Mouse (Mus musculus): ENCODE measurements around the gene Plaa. TPM values are rescaled to one million over a fixed set of nuclear protein-coding genes. Genes with fewer than 3 reads are reported as not detected.
A peak's percentile ranks its signal among the peaks of the same experiment; 100 is the strongest.

Gene Plaa
- total RNA-seq, 2 experiments from 2014 or later = 13.2 to 14.3 TPM

DNA sequence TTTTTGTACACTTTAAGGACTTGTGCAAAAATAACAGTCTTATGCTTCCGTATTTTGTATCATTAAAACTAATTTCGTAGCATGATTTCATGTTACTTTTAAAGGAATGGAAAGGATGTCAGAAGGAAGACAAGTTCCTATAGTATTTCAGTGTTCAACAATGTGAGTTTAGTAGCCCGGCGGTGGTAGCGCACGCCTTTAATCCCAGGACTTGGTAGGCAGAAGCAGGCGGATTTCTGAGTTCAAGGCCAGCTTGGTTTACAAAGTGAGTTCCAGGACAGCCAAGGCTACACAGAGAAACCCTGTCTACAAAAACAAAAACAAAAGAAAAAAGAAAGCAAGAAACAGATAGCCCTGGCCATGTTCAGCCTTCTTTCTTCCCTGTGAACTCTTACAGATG is 45.9 kb downstream of the Plaa start:
- ATAC-seq (replicated peaks; ENCODE audit: low FRiP score, poor library complexity, severe bottlenecking) = no peak

DNA sequence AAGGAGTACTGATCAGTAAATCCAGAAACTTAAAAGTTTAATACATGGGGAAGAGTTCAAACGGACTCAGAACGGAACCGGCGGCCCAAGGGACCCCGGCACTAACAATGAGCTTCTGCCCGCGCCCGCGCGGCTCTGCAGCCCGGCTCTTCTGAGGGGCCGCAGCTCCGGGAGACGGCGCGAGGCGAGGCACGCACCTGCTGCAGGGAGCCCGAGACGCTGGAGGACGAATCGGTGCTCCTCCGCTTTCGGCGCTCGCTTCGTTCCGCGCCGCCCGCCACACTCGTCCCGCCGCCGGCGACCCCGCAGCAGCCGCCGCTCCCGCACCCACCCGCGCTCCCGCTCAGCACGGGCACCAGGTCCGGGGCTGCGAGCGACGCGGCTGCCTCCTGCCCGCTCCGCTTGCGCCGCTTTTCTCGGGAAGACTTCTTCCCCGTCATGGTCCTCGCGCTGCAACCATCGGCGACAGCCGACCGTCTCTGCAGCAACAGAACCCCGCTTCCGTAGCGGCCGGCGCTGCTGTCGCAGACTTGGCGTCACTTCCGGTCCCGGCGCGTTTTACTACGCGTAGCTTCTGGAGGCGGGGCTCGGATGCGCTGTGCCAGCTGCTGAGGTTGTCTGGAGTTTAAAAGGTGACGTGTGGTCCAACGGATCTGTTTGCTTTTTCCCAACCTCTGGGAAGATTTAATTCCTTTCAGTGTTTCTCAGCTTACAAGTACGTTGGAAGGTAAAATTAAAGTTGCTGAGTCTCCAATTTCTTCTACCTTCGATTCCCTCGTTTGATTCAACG is 46.6 kb downstream of the Plaa start, which contains the start of the genes Gm10306 and Caap1:
Gm10306 (plus strand) TSS at position 282 of the 790 bp plus-strand sequence.
Caap1 (minus strand) TSS at position 532 of the 790 bp plus-strand sequence.
- peak; percentile 99 for ATAC-seq (replicated peaks; ENCODE audit: low FRiP score, poor library complexity, severe bottlenecking)

DNA sequence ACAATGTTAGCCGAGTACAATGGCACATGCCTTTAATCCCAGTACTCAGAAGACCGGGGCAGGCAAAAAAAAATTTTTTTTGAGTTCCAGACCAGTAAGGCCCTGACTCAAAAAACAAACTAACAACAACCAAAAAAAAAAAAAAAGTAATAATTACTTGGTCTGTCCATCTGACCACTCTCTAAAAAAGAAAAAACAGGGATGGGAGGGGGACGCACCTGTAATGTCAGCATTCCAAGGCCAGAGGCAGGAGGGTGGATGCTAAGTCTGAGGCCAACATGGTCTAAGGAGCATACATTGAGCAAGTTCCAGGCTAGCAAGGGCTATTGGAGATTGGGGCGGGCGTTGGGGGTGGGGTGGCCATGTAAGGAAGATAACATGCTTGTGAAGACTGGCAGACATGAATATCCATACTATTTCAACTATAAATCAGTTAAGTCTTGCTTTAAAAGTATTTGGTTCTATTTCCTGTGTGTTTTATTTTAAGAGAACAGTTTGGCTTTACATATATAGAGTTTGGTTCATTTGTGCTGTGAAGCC is 48.0 kb downstream of the Plaa start:
- no peak for ATAC-seq (replicated peaks; ENCODE audit: low FRiP score, poor library complexity, severe bottlenecking)

DNA sequence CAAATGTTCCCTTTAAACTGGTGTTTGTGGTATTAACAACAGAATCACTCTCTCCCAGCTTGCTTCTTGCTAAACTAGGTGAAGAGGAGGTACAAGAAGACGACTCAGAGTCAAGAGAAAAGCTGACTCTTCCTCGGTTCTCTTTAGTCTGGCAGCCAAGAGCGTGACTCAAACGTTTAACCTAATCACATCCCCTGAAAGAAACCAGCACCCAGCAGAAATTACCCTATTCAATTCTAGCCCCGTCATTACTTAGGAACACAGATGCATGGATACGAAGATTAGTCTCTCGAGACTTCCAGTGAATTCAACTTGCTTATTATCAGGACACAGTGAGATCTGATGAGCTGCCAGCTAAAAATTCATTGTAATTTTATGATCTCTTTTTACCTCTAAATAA is 58.7 kb downstream of the Plaa start:
- ATAC-seq (replicated peaks; ENCODE audit: low FRiP score, poor library complexity, severe bottlenecking) = no peak

DNA sequence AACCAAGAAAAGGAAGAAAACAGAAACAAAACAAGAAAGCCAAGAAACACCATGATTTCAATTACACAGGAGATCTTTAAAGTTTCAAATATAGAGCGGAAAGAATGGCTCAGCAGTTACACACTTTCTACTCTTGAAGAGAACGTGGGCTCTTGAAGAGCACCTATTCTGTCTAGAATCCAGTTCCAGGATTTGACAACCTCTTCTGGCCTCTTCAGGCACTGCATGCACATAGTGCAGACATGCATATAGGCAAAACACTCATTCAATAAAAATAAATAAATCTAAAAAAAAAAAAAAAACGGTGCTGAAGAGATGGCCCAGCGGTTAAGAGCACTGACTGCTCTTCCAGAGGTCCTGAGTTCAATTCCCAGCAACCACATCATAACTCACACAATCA is 60.0 kb downstream of the Plaa start:
- no peak for ATAC-seq (replicated peaks; ENCODE audit: low FRiP score, poor library complexity, severe bottlenecking)

DNA sequence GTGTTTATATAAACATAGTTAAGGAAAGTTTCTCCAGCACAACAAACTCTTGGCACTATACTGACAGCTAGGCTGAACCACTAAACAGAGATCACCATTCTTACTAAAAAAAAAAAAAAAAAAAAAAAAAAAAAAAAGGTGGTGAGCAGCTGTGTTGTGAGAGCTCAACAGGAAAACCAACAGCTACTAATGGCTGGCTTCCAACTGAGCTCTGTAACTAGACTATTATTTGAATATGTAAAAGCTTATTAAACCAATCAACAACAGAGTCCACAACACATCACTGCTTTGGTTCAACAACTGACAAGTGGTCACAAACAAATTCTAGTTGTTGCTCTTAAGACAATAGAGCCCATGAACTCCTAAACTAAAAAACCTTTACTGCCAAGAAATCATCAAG is 69.8 kb downstream of the Plaa start:
- ATAC-seq (replicated peaks; ENCODE audit: low FRiP score, poor library complexity, severe bottlenecking) = no peak

DNA sequence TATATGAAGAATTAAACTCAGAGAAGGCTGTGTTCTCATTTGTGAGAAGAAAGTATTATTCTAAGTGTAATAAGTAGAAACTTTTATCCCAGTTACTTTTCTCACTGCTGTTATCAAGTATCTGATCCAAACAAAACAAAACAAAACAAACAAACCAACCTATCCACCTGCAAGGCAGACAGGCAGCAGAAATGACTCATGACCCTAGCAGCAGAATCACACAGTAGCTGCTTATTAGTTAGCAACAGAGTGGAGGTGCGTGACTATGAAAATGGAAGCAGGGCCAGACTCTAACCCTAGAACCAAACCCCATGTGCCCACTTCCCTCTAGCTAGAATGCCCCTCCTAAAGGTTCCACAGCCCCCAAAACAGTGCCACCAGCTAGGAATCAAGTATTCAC is 73.6 kb downstream of the Plaa start:
- no peak for ATAC-seq (replicated peaks; ENCODE audit: low FRiP score, poor library complexity, severe bottlenecking)

DNA sequence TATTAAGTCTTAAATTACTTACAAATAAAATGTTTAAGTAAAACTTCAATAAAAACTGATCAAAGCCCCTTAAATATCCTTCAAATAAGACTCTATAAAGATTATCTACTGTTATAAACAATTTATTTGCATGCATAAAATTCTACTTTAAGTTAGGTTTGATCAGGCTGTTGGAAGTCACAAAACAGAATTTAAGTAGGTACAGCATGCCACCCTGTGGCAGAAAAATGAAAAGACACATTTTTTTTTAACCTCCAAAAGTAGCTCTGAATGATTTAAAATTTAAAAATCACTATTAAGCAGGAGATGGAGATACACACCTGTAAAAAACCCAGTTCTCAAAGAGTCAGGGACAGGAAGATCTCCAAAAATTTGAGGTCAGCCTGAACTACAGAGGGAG is 79.7 kb downstream of the Plaa start:
- no peak for ATAC-seq (replicated peaks; ENCODE audit: low FRiP score, poor library complexity, severe bottlenecking)

DNA sequence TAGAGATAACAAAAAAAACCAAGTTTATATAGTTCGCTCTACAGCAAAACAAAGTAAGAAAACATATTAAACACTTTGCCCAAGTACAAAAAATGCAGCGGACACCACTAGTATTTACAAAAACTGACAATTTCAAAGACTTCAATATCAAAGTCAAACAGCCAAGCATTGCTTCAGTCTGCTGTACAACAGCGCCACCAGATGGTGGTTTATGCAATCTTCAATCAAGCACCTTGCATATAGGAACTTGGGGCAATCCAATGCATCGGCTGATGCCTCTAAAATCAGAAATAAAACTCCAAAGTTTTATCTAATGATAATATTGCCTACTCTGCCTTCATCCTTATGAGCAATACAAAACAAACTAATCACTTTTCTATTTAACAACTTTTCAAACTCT is 85.4 kb downstream of the Plaa start:
- no peak for ATAC-seq (replicated peaks; ENCODE audit: low FRiP score, poor library complexity, severe bottlenecking)

Other genes with a start within 250 kb of the Plaa start
- gene Gm10306, start 46.7 kb downstream of the Plaa start, total RNA-seq (2015; ENCODE audit: low replicate concordance) = not detected in 2 replicates
- gene Gm10306, start 46.7 kb downstream of the Plaa start, total RNA-seq (2017; ENCODE audit: low replicate concordance) = not detected in 2 replicates
- 7.2 and 15.5 TPM in 2 replicates for gene Caap1, start 46.4 kb downstream of the Plaa start, total RNA-seq (2015; ENCODE audit: low replicate concordance)
- gene Caap1, start 46.4 kb downstream of the Plaa start, total RNA-seq (2017; ENCODE audit: low replicate concordance) = 16.0 and 39.1 TPM in 2 replicates
- 3.8 and 5.4 TPM in 2 replicates for gene Ift74, start 11.2 kb upstream of the Plaa start, total RNA-seq (2015; ENCODE audit: low replicate concordance)
- 2.3 TPM in 1 of 2 replicates, not detected in the other for gene Ift74, start 11.2 kb upstream of the Plaa start, total RNA-seq (2017; ENCODE audit: low replicate concordance)
- gene Lrrc19, start 46.9 kb upstream of the Plaa start, total RNA-seq (2015; ENCODE audit: low replicate concordance) = not detected in 2 replicates
- gene Lrrc19, start 46.9 kb upstream of the Plaa start, total RNA-seq (2017; ENCODE audit: low replicate concordance) = not detected in 2 replicates
- not detected in 2 replicates for gene Tek, start 136.0 kb upstream of the Plaa start, total RNA-seq (2015; ENCODE audit: low replicate concordance)
- gene Tek, start 136.0 kb upstream of the Plaa start, total RNA-seq (2017; ENCODE audit: low replicate concordance) = 0.64 TPM in 1 of 2 replicates, not detected in the other

Measured in erythroid progenitor cell, adult 5-6 weeks (primary cell).